Mouse (Mus musculus) cortical plate, adult 2 months (tissue): ENCODE results near the gene Sdhb. TPM values are rescaled to one million over a fixed set of nuclear protein-coding genes. Genes with fewer than 3 reads are reported as not detected.

Source experiments
- H3K27ac ChIP-seq: fragments of 200-500 bp; 2 replicates; pipeline ENCODE4 v1.5.1; 2012; ENCODE audit warnings: low read length, control low read depth, inconsistent platforms; ENCODE audit not compliant: insufficient read depth
- H3K4me1 ChIP-seq: fragments of 200-500 bp; 2 replicates; pipeline ENCODE4 v1.6.1; 2011; ENCODE audit warnings: low read length; ENCODE audit not compliant: control insufficient read depth, insufficient read depth
- H3K4me3 ChIP-seq: fragments of 200-500 bp; 2 replicates; pipeline ENCODE4 v1.5.1; 2011; ENCODE audit warnings: mild to moderate bottlenecking, low read length, control low read depth; ENCODE audit not compliant: insufficient read depth
- CTCF ChIP-seq: fragments of 200-500 bp; IDR thresholded peaks from 2 replicates; pipeline ENCODE4 v1.5.1; 2011; ENCODE audit warnings: mild to moderate bottlenecking, control low read depth, low read length; ENCODE audit not compliant: insufficient read depth; ENCODE audit errors: extremely low read depth
- POLR2A ChIP-seq: fragments of 200-500 bp; IDR thresholded peaks from 2 replicates; pipeline ENCODE4 v1.6.1; 2011; ENCODE audit warnings: mild to moderate bottlenecking, low read length, control low read depth; ENCODE audit not compliant: insufficient read depth; ENCODE audit errors: extremely low read depth
- polyA plus RNA-seq: library from polyadenylated mRNA; depleted of rRNA; stranded (reverse); fragments of >200 nt; gene quantifications from 2 replicates; pipeline ENCODE4 v1.2.3, GENCODE M21; 2012; rRNA removed

Gene Sdhb
- polyA plus RNA-seq, 1 experiment = 276 TPM

DNA sequence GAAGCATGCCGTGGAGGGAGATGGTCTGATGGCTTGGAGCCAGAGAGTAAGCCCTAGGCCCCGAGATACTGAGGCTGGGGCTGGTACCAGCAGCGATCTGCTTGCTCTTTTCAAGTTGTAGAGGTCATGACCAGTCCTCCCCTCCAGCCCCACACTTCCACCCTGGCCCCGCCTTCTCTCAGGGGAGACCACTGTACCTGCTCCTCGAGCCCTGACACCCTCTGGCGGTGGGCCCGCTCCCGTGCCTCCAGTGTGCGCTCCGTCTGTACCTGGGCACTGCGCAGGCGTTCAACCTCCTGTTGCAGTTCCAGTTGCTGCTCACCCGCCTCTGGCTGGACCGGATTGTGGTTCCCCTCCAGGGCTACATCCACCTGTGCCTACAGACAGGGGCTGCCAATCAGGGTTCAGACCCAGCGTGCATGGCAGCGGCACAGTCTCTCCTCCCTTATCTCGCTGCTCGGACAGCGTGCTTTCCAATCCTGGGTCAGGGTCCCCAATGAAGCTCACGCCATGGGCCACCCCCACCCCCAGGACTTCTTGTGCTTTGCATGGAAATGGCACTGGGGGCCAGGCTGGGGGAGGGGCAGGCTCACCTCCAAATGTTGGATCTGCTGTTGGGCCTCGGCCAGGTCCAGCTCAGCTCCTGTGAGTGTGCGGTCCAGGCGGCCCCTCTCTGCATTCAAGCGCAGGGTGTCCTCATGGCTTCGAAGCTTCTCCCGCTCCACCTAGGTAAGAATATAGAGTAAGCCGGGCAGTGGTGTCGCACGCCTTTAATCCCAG is 56.8 kb downstream of the Sdhb start:
- TF ChIP-seq CTCF (no peak), POLR2A (no peak)
- no peak overlapping the region for H3K4me3 ChIP-seq
- no peak overlapping the region for H3K27ac ChIP-seq
- H3K4me1 ChIP-seq = 0 out of 2 replicates have a peak, but pooled peaks cover 2% of the 10 kb centered on the region

DNA sequence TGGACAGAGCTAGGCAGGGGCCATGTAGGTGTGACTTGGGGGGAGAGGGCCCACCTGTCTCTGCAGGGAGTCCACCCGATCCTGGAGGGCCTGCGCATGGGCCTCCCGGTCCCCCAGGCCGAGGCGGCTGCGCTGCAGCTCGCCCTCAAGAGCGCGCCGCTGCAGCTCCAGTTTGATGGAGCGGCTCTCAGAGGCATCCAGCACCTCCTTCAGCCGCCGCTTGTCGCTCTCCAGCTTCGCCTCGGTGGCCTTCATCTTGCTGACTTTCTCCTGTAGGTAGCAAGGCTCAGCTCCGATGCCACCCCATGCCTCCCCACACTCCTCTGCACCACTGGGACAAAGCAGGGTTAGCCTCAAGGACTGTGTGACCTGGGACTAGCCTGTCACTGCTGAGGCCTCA is 59.2 kb downstream of the Sdhb start:
- Histone ChIP-seq H3K27ac (no peak overlapping the region), H3K4me1 (peaks cover 10% of the 10 kb centered on the region), H3K4me3 (no peak overlapping the region)
- TF ChIP-seq POLR2A = no peak
- TF ChIP-seq CTCF = no peak

DNA sequence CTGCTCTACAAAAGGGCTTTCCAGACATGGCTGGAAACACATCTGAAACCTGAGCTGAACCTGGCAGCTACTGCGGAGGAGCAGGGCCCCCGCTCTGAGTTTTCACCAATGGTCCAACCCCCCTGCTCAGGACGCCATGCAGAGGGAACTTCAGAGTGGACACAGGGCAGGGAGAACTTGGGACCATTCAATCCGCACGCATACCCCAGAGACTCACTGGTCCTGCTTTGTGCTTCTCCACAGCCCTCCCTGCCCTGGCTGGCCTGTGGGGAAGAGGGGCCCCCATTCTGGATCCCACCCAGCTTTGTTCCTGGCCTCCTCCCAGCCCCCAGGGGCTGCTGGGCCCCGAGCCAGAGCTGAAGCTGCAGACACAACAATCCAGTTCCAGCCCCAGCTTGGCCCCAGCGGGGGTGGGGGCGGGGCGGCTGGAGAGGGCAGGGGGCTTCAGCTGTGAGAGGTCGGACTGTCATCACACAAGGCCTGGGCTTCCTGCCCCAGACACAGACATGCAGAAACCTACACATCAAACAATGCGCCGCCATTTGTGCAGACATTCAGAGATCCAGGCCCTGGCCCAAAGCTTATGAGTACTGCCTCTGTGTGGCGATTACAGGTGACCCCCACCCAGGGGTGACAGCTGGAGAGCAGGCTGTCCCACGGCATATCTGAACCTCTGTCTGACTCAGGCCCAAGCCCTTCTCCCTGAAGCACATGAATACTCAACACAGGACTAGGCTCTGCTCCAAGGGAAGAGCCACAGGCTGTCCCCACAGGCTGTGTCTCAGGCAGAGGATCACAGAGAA is 60.0 kb downstream of the Sdhb start:
- Histone ChIP-seq H3K4me1 (peaks cover 10% of the 10 kb centered on the region), H3K4me3 (no peak overlapping the region), H3K27ac (no peak overlapping the region)
- TF ChIP-seq CTCF = no peak

DNA sequence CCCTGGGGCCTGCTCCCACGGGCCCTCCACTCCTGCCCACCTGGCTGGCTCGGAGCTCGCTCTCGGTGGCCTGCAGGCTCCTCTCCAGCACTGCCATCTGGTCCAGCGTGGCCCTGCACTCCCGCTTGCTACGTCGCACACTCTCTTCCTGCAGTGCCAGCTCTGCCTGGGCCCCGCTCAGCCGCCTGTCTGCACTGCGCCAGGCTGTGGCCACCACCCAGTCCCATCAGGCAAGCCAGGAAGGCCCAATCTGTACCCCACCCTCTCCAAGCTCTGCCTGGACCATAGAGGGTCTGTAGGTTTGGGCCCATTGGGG is 60.6 kb downstream of the Sdhb start:
- Histone ChIP-seq H3K4me3 (no peak overlapping the region), H3K4me1 (peaks cover 9% of the 10 kb centered on the region), H3K27ac (no peak overlapping the region)
- TF ChIP-seq CTCF (no peak), POLR2A (no peak)

DNA sequence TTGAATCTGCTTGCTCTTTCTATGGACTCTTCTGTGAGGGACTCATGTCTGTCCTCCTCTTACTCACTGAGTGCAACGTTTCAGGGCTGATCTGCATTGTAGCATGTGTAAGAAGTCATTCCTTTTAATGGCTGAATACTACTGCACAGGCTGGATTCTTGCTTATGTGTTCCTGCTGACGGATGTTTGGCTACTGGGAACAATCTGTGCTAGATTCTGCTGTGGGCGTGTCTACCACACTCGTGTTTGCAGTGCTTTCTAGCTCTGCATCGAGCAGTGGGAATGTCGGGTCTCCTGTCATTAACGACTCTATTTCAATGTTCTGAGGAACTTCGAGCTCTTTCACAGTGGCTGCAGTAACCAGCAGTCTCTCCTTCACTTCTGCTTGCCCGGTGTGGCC is 63.0 kb downstream of the Sdhb start:
- TF ChIP-seq CTCF (no peak), POLR2A (no peak)
- H3K4me1 ChIP-seq = peaks cover 9% of the 10 kb centered on the region

DNA sequence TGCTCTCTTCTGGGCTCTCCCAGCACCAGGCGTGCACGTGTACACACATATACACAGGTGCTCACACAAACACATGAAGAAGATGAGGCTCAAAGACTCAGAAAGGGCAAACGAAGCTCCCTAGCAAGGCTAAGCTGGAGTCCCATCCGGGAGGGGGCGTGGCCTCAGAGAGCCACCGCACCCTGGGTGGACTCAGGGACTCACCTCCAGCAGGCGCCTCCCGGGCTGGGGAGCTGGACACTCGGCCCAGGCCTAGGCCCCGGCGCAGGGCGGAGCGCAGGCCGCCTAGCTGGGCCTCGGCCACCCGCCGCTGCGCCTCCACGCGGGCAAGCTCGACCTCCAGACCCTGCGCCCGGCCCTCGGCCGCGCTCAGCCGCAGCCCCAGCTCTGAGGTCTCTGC is 64.0 kb downstream of the Sdhb start:
- TF ChIP-seq CTCF (no peak), POLR2A (no peak)
- H3K4me3 ChIP-seq = no peak overlapping the region
- no peak overlapping the region for H3K27ac ChIP-seq
- H3K4me1 ChIP-seq = peaks cover 9% of the 10 kb centered on the region

More for the DNA sequence above, 63.0 kb downstream of the Sdhb start:
- no peak overlapping the region for H3K27ac ChIP-seq
- H3K4me3 ChIP-seq = no peak overlapping the region

Other genes starting within 250 kb of the Sdhb start
- 0.72 and 1.1 TPM in 2 replicates for gene Padi6, start 218.6 kb upstream of the Sdhb start, polyA plus RNA-seq
- 0.11 and 0.31 TPM in 2 replicates for gene Padi4, start 187.0 kb upstream of the Sdhb start, polyA plus RNA-seq
- gene Padi3, start 150.6 kb upstream of the Sdhb start, polyA plus RNA-seq = not detected in 2 replicates
- 0.04 TPM in 1 of 2 replicates, not detected in the other for gene Padi1, start 115.4 kb upstream of the Sdhb start, polyA plus RNA-seq
- 19.4 and 19.7 TPM in 2 replicates for gene Padi2, start 54.9 kb upstream of the Sdhb start, polyA plus RNA-seq
- 180 and 187 TPM in 2 replicates for gene Atp13a2, start 25.7 kb downstream of the Sdhb start, polyA plus RNA-seq
- gene Mfap2, start 49.2 kb downstream of the Sdhb start, polyA plus RNA-seq = 9.6 and 10.9 TPM in 2 replicates
- 85.8 and 95.2 TPM in 2 replicates for gene Crocc, start 99.3 kb downstream of the Sdhb start, polyA plus RNA-seq
- gene Necap2, start 117.2 kb downstream of the Sdhb start, polyA plus RNA-seq = 58.6 and 62.3 TPM in 2 replicates
- 0.53 and 0.71 TPM in 2 replicates for gene Spata21, start 127.1 kb downstream of the Sdhb start, polyA plus RNA-seq
- gene Szrd1, start 178.6 kb downstream of the Sdhb start, polyA plus RNA-seq = 18.0 and 19.4 TPM in 2 replicates
- 20.7 and 22.6 TPM in 2 replicates for gene Fbxo42, start 186.7 kb downstream of the Sdhb start, polyA plus RNA-seq